30 mouse cellular contexts compared by ENCODE assay signal in genomic region chrX:134553326-134553725, GRCm38 (mm10). TPM values are rescaled to one million over a fixed set of nuclear protein-coding genes. Genes with fewer than 3 reads are reported as not detected.
"Had no signal": no experiment of that assay in that cellular context is flagged by ENCODE, and none has a peak within 500 bp of the region (broad histone marks: within the 10 kb centered on the region; RNA-seq: fewer than 3 reads in every experiment).

No protein-coding gene starts in this region.

- DNase-seq: left cerebral cortex, postnatal 4 days; liver, embryonic 13.5 days; liver, postnatal 0 days; lung, adult 18-20 months; lung, adult 2 months; lung, embryonic 14.5 days; lung, postnatal 10 days; lung, postnatal 14 days; lung, postnatal 36 days; lung, postnatal 4 days; midbrain, embryonic 14.5 days had no signal

- H3K36me3 ChIP-seq: limb, embryonic 10.5 days; limb, embryonic 12.5 days; limb, embryonic 13.5 days; limb, embryonic 15.5 days; liver, embryonic 15.5 days; lung, embryonic 15.5 days; midbrain, embryonic 10.5 days; midbrain, embryonic 12.5 days; midbrain, embryonic 13.5 days; midbrain, embryonic 15.5 days; neural tube, embryonic 12.5 days had no signal

- H3K4me3 ChIP-seq: left cerebral cortex, adult 2 months; limb, embryonic 10.5 days; limb, embryonic 12.5 days; limb, embryonic 13.5 days; limb, embryonic 15.5 days; liver, embryonic 12.5 days; liver, embryonic 13.5 days; liver, embryonic 15.5 days; lung, embryonic 15.5 days; megakaryocyte, embryonic 14.5 days; midbrain, embryonic 10.5 days; midbrain, embryonic 12.5 days; midbrain, embryonic 13.5 days; midbrain, embryonic 15.5 days; myocyte; neural tube, embryonic 12.5 days had no signal

- H3K27ac ChIP-seq: left cerebral cortex, adult 2 months; limb, embryonic 10.5 days; limb, embryonic 12.5 days; limb, embryonic 13.5 days; limb, embryonic 15.5 days; liver, embryonic 12.5 days; liver, embryonic 13.5 days; liver, embryonic 14.5 days; liver, embryonic 15.5 days; lung, embryonic 15.5 days; macrophage; midbrain, embryonic 10.5 days; midbrain, embryonic 12.5 days; midbrain, embryonic 13.5 days; midbrain, embryonic 15.5 days; neural tube, embryonic 12.5 days had no signal

- ATAC-seq: liver, embryonic 12.5 days; liver, postnatal 0 days; lung, postnatal 0 days; midbrain, embryonic 13.5 days; midbrain, embryonic 15.5 days; midbrain, embryonic 16.5 days had no signal

- H3K4me1 ChIP-seq: limb, embryonic 10.5 days; limb, embryonic 12.5 days; limb, embryonic 13.5 days; limb, embryonic 15.5 days; liver, embryonic 12.5 days; liver, embryonic 13.5 days; liver, embryonic 15.5 days; lung, embryonic 15.5 days; midbrain, embryonic 10.5 days; midbrain, embryonic 12.5 days; midbrain, embryonic 13.5 days; midbrain, embryonic 15.5 days; neural tube, embryonic 12.5 days had no signal

- H3K9ac ChIP-seq: limb, embryonic 12.5 days; limb, embryonic 13.5 days; limb, embryonic 15.5 days; liver, embryonic 12.5 days; liver, embryonic 13.5 days; liver, embryonic 14.5 days; liver, embryonic 15.5 days; liver, postnatal 0 days; lung, embryonic 14.5 days; lung, embryonic 15.5 days; midbrain, embryonic 12.5 days; midbrain, embryonic 13.5 days; midbrain, embryonic 15.5 days; neural tube, embryonic 12.5 days had no signal

- H3K27me3 ChIP-seq: limb, embryonic 12.5 days; limb, embryonic 13.5 days; limb, embryonic 15.5 days; liver, embryonic 12.5 days; liver, embryonic 13.5 days; liver, embryonic 15.5 days; lung, embryonic 15.5 days; megakaryocyte, embryonic 14.5 days; midbrain, embryonic 12.5 days; midbrain, embryonic 13.5 days; midbrain, embryonic 15.5 days; neural tube, embryonic 12.5 days had no signal

RNA-seq across cellular contexts. Expression of gene Btk, which starts 30.0 kb away (rescaled TPM):
- polyA plus RNA-seq: myocyte had no signal
